Mouse (Mus musculus): ENCODE data around the gene Phactr2. TPM values are rescaled to one million over a fixed set of nuclear protein-coding genes. Genes with fewer than 3 reads are reported as not detected.
A peak's percentile ranks its signal among the peaks of the same experiment; 100 is the strongest.

Phactr2 gene
- polyA plus RNA-seq, 1 experiment from 2014 or later: 13.2 TPM

DNA sequence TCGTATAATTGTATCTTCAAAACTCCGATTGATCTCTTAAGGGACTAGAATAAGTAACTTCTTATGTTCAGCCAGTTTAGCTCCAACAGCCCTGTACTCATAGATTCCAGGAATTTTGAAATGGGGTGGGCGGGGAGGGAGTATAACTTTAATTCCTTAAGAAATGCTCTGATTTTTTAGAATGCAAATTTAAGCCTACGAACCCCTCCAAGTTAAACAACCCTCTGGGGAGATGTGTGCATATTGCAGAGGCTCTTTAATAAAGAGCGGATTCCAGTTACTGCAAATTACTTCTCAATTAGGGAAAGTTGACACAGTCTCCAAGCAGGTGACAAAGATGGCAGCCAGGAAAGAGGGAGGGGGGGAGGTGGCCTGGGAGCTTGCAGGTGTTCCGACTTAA is 138.4 kb downstream of the Phactr2 start:
- 74% methylated on average over 6 of the region's 6 CpGs for WGBS
- no peak for ATAC-seq (ENCODE audit: low FRiP score, low read depth)

GRCm38 (mm10) chr10:13335347-13335746 is 138.9 kb downstream of the Phactr2 start:
- Histone ChIP-seq H3K9me3 (no peaks in the 10 kb centered on the region), H3K9ac (no peak overlapping the region), H3K36me3 (no peaks in the 10 kb centered on the region), H3K27ac (no peak overlapping the region), H3K27me3 (replicated peaks) (no peaks in the 10 kb centered on the region), H3K4me1 (0 out of 2 replicates have a peak, but pooled peaks cover 4% of the 10 kb centered on the region), H3K4me2 (replicated peaks) (no peak overlapping the region), H3K4me3 (no peak overlapping the region)
- ATAC-seq (ENCODE audit: low FRiP score, low read depth): no peak
- WGBS: 60% methylated on average over 6 of the region's 6 CpGs

More for the DNA sequence above, 138.4 kb downstream of the Phactr2 start:
- Histone ChIP-seq H3K4me3 (no peak overlapping the region), H3K4me1 (0 out of 2 replicates have a peak, but pooled peaks cover 4% of the 10 kb centered on the region), H3K27ac (no peak overlapping the region), H3K9ac (no peak overlapping the region), H3K27me3 (replicated peaks) (no peaks in the 10 kb centered on the region), H3K9me3 (no peaks in the 10 kb centered on the region), H3K36me3 (no peaks in the 10 kb centered on the region), H3K4me2 (replicated peaks) (no peak overlapping the region)

DNA sequence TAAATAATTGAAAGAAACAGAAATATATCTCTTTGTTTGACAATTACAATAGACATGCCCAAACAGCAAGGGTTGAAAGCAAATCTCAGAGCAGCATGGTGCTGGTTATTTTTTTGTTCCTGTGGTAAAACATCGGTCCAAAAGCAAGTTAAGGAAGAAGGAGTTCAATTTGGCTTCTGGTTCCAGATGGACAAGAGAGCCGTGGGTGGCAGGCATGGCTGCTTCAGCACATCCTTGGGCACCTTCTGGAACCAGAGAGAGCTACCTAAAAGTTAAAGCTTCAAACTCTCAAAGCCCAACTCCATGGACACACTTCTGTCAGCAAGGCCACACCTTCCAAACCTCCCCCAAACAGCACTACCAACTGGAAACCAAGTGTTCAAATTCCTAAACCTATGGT is 140.4 kb downstream of the Phactr2 start:
- 86% methylated on average over 2 of the region's 2 CpGs for WGBS
- Histone ChIP-seq H3K4me1 (no peaks in the 10 kb centered on the region), H3K36me3 (no peaks in the 10 kb centered on the region), H3K9me3 (no peaks in the 10 kb centered on the region), H3K4me2 (replicated peaks) (no peak overlapping the region), H3K9ac (no peak overlapping the region), H3K4me3 (no peak overlapping the region), H3K27ac (no peak overlapping the region), H3K27me3 (replicated peaks) (no peaks in the 10 kb centered on the region)
- ATAC-seq (ENCODE audit: low FRiP score, low read depth): no peak

DNA sequence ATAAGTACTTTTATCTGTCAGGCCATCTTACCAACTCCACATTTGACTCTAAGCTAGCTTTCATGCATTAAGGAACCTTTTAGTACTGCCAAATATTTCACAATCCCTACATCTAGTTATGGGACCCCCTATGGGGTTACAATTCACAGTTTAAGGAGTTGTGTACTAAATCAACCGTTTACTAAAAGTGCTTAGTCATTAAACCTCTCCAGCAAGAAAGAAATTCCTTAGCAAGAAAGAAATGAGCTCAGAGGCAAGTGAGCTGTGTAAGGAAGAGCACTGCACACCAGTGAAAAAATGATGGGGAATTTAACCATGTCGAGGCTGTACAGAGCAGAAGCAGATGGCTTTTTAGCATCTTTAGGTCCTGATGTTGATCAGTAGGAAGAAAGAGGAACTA is 141.2 kb downstream of the Phactr2 start:
- 34% methylated on average over 2 of the region's 2 CpGs for WGBS
- H3K4me2 ChIP-seq (replicated peaks): no peak overlapping the region
- no peaks in the 10 kb centered on the region for H3K36me3 ChIP-seq
- no peak overlapping the region for H3K9ac ChIP-seq
- H3K9me3 ChIP-seq: no peaks in the 10 kb centered on the region
- no peak for ATAC-seq (ENCODE audit: low FRiP score, low read depth)
- H3K4me1 ChIP-seq: no peaks in the 10 kb centered on the region
- no peak overlapping the region for H3K27ac ChIP-seq
- H3K4me3 ChIP-seq: no peak overlapping the region
- H3K27me3 ChIP-seq (replicated peaks): no peaks in the 10 kb centered on the region

GRCm38 (mm10) chr10:13331405-13332032 is 142.7 kb downstream of the Phactr2 start:
- ATAC-seq (ENCODE audit: low FRiP score, low read depth): no peak
- H3K4me2 ChIP-seq (replicated peaks): no peak overlapping the region
- WGBS: 88% methylated on average over 4 of the region's 4 CpGs

GRCm38 (mm10) chr10:13328602-13329001 is 145.6 kb downstream of the Phactr2 start:
- Histone ChIP-seq H3K36me3 (no peaks in the 10 kb centered on the region), H3K4me1 (0 out of 2 replicates have a peak, but pooled peaks cover 2% of the 10 kb centered on the region), H3K4me2 (replicated peaks) (no peak overlapping the region), H3K9ac (no peak overlapping the region), H3K9me3 (no peaks in the 10 kb centered on the region), H3K27me3 (replicated peaks) (no peaks in the 10 kb centered on the region), H3K4me3 (no peak overlapping the region), H3K27ac (no peak overlapping the region)
- WGBS: 81% methylated on average over 3 of the region's 3 CpGs
- ATAC-seq (ENCODE audit: low FRiP score, low read depth): no peak

More at GRCm38 (mm10) chr10:13331405-13332032, 142.7 kb downstream of the Phactr2 start:
- Histone ChIP-seq H3K27me3 (replicated peaks) (no peaks in the 10 kb centered on the region), H3K4me3 (no peak overlapping the region), H3K9me3 (no peaks in the 10 kb centered on the region), H3K4me1 (no peaks in the 10 kb centered on the region), H3K9ac (no peak overlapping the region), H3K36me3 (no peaks in the 10 kb centered on the region), H3K27ac (no peak overlapping the region)

- H3K4me3 ChIP-seq: no peak overlapping the region
- no peaks in the 10 kb centered on the region for H3K9me3 ChIP-seq
- H3K4me1 ChIP-seq: peaks cover 10% of the 10 kb centered on the region; the same call in 1 of the 2 replicates
- H3K36me3 ChIP-seq: no peaks in the 10 kb centered on the region
- H3K27ac ChIP-seq: no peak overlapping the region
- no peak overlapping the region for H3K4me2 ChIP-seq (replicated peaks)
- ATAC-seq (ENCODE audit: low FRiP score, low read depth): no peak
- H3K9ac ChIP-seq: no peak overlapping the region
- H3K27me3 ChIP-seq (replicated peaks): no peaks in the 10 kb centered on the region
- WGBS: 85% methylated on average over 14 of the region's 14 CpGs
Measured at GRCm38 (mm10) chr10:13326149-13326873, 147.9 kb downstream of the Phactr2 start.

- peak; percentile 90 for ATAC-seq (ENCODE audit: low FRiP score, low read depth)
- H3K9me3 ChIP-seq: no peaks in the 10 kb centered on the region
- whole genome bisulfite sequencing: under 1% methylated on average over 62 of the region's 62 CpGs
- H3K36me3 ChIP-seq: no peaks in the 10 kb centered on the region
- peak overlapping the region; percentile 66 for H3K27ac ChIP-seq
- peak overlapping the region; percentile 66 for H3K4me3 ChIP-seq
- H3K27me3 ChIP-seq (replicated peaks): no peaks in the 10 kb centered on the region
- H3K4me1 ChIP-seq: peaks cover 10% of the 10 kb centered on the region; the same call in 1 of the 2 replicates
- peak overlapping the region; percentile 85 for H3K4me2 ChIP-seq (replicated peaks)
- peak overlapping the region; percentile 82 for H3K9ac ChIP-seq
Measured at GRCm38 (mm10) chr10:13323806-13324411, 150.3 kb downstream of the Phactr2 start.

DNA sequence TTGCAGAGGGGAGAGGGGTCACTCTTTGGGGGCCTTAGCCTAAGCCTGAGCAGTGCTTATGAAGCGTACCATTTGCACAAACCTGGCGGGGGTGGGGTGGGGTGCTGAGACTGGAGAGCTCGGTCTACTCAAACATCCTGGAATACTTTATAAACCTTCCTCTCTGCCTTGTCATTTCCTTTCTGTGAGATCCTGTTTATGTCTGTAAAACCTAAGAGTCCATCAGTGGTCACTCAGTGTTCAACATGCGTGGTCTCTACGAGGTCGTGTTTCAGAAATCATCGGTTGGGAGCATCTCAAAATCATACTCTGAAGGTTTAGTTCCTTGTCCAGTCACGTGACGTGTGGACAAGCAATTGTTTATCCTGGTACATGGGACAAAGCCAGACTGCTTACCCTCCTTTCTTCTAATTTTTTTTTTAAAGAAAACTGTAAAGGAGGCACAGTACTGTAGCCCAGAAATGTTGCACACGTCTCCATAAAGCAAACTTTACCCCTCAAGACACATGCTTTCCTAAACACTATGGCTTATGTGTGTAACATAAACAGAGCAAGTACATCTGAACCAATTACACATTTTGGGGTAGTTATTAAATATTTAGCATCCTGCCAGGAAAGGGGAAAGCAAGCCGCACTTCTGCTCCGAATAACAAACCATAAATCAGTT is 150.9 kb downstream of the Phactr2 start:
- H3K27ac ChIP-seq: peak overlapping the region; percentile 66; the same call in 1 of the 2 replicates
- WGBS: 26% methylated on average over 12 of the region's 12 CpGs
- no peaks in the 10 kb centered on the region for H3K9me3 ChIP-seq
- H3K4me1 ChIP-seq: peaks cover 10% of the 10 kb centered on the region; the same call in 1 of the 2 replicates
- peak; percentile 30; the same call in 1 of the 2 replicates for ATAC-seq (ENCODE audit: low FRiP score, low read depth)
- no peaks in the 10 kb centered on the region for H3K36me3 ChIP-seq
- H3K27me3 ChIP-seq (replicated peaks): no peaks in the 10 kb centered on the region
- H3K4me2 ChIP-seq (replicated peaks): peak overlapping the region; percentile 85
- peak overlapping the region; percentile 82 for H3K9ac ChIP-seq
- peak overlapping the region; percentile 66 for H3K4me3 ChIP-seq

GRCm38 (mm10) chr10:13314999-13315398 is 159.2 kb downstream of the Phactr2 start:
- no peak overlapping the region for H3K4me3 ChIP-seq
- WGBS: 81% methylated on average over 5 of the region's 5 CpGs
- no peak overlapping the region for H3K9ac ChIP-seq
- H3K4me1 ChIP-seq: 0 out of 2 replicates have a peak, but pooled peaks cover 4% of the 10 kb centered on the region
- H3K36me3 ChIP-seq: no peaks in the 10 kb centered on the region
- no peaks in the 10 kb centered on the region for H3K9me3 ChIP-seq
- no peak for ATAC-seq (ENCODE audit: low FRiP score, low read depth)
- H3K27ac ChIP-seq: no peak overlapping the region
- no peak overlapping the region for H3K4me2 ChIP-seq (replicated peaks)
- no peaks in the 10 kb centered on the region for H3K27me3 ChIP-seq (replicated peaks)

DNA sequence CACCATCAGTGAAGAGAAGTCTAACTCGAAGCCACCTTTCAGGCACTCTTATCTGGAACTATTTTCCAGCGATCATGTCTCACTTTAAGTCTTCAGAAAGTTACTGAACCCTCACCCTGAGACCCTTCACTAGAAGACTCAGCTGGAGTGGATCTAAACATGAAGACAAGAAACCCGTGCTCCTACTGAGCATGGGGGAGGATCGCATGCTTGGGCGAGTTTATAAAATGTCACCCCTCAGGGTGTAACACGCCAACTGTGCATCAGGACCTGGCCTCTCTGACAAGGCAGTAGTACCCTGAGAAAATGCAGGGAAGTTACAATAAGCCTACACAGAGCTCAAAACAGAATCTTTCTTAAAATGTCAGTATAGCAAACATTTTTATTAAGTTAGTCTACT is 161.6 kb downstream of the Phactr2 start:
- no peaks in the 10 kb centered on the region for H3K27me3 ChIP-seq (replicated peaks)
- H3K36me3 ChIP-seq: no peaks in the 10 kb centered on the region
- ATAC-seq (ENCODE audit: low FRiP score, low read depth): no peak
- no peak overlapping the region for H3K9ac ChIP-seq
- no peak overlapping the region for H3K27ac ChIP-seq
- 64% methylated on average over 6 of the region's 6 CpGs for WGBS
- no peak overlapping the region for H3K4me3 ChIP-seq
- 0 out of 2 replicates have a peak, but pooled peaks cover 4% of the 10 kb centered on the region for H3K4me1 ChIP-seq
- H3K9me3 ChIP-seq: no peaks in the 10 kb centered on the region
- no peak overlapping the region for H3K4me2 ChIP-seq (replicated peaks)

GRCm38 (mm10) chr10:13311612-13312011 is 162.6 kb downstream of the Phactr2 start:
- no peak overlapping the region for H3K4me3 ChIP-seq
- no peak overlapping the region for H3K4me2 ChIP-seq (replicated peaks)
- no peak overlapping the region for H3K27ac ChIP-seq
- H3K4me1 ChIP-seq: 0 out of 2 replicates have a peak, but pooled peaks cover 4% of the 10 kb centered on the region
- no peak for ATAC-seq (ENCODE audit: low FRiP score, low read depth)
- 62% methylated on average over 6 of the region's 6 CpGs for WGBS
- no peak overlapping the region for H3K9ac ChIP-seq
- H3K27me3 ChIP-seq (replicated peaks): no peaks in the 10 kb centered on the region
- no peaks in the 10 kb centered on the region for H3K36me3 ChIP-seq
- no peaks in the 10 kb centered on the region for H3K9me3 ChIP-seq
